Mouse (Mus musculus) left cerebral cortex, adult 8-10 months (tissue): ENCODE results near the gene Coro1b. TPM values are rescaled to one million over a fixed set of nuclear protein-coding genes. Genes with fewer than 3 reads are reported as not detected.

Experiments used
- total RNA-seq, 4 experiments: library from RNA; stranded (reverse); gene quantifications; 2 replicates each; pipeline ENCODE4 v1.2.4; 2022

Coro1b gene
- total RNA-seq, 4 experiments from 2014 or later, result 86.9 to 98.0 (median 92.5) TPM

Other genes with a start within 250 kb of the Coro1b start
- 10 to 100 TPM; 14.9 to 26.1 (median 21.5) TPM for gene Tcirg1, start 241.5 kb upstream of the Coro1b start, total RNA-seq
- gene Ndufs8, start 235.8 kb upstream of the Coro1b start, total RNA-seq, result 100 to 1,000 TPM; 136 to 159 (median 145) TPM
- 1 to 10 TPM; 3.4 to 5.5 (median 5.1) TPM for gene Aldh3b1, start 218.8 kb upstream of the Coro1b start, total RNA-seq
- 10 to 100 TPM; 13.4 to 30.8 (median 20.0) TPM for gene Unc93b1, start 213.4 kb upstream of the Coro1b start, total RNA-seq
- under 1 TPM in 2 of 4 experiments, not detected in 2; 0.44 to 0.50 TPM for gene Aldh3b3, start 190.0 kb upstream of the Coro1b start, total RNA-seq
- gene Aldh3b2, start 176.3 kb upstream of the Coro1b start, total RNA-seq, result 1 to 10 TPM in 1 of 4 experiments, under 1 TPM in 3; 0.80 to 1.3 (median 0.91) TPM
- gene Acy3, start 162.0 kb upstream of the Coro1b start, total RNA-seq, result 1 to 10 TPM; 2.9 to 5.0 (median 4.5) TPM
- not detected for gene Tbx10, start 155.9 kb upstream of the Coro1b start, total RNA-seq
- gene Nudt8, start 148.0 kb upstream of the Coro1b start, total RNA-seq, result 10 to 100 TPM in 1 of 4 experiments, 1 to 10 TPM in 3; 7.4 to 10.5 (median 8.9) TPM
- 1 to 10 TPM in 2 of 4 experiments, under 1 TPM in 2; 0.76 to 1.3 (median 1.1) TPM for gene Gm49405, start 148.0 kb upstream of the Coro1b start, total RNA-seq
- 10 to 100 TPM in 1 of 4 experiments, 1 to 10 TPM in 3; 3.9 to 11.7 (median 4.1) TPM for gene Doc2g, start 145.3 kb upstream of the Coro1b start, total RNA-seq
- gene Ndufv1, start 135.8 kb upstream of the Coro1b start, total RNA-seq, result 100 to 1,000 TPM; 243 to 273 (median 258) TPM
- 100 to 1,000 TPM; 405 to 436 (median 416) TPM for gene Gstp1, start 110.6 kb upstream of the Coro1b start, total RNA-seq
- gene Gstp2, start 102.6 kb upstream of the Coro1b start, total RNA-seq, result 10 to 100 TPM; 43.0 to 73.3 (median 55.7) TPM
- gene Gstp3, start 89.0 kb upstream of the Coro1b start, total RNA-seq, result not detected
- gene Cabp2, start 67.0 kb upstream of the Coro1b start, total RNA-seq, result not detected
- 10 to 100 TPM; 20.2 to 28.9 (median 23.4) TPM for gene Cdk2ap2, start 51.4 kb upstream of the Coro1b start, total RNA-seq
- gene Pitpnm1, start 48.6 kb upstream of the Coro1b start, total RNA-seq, result 100 to 1,000 TPM; 199 to 206 (median 205) TPM
- gene Aip, start 22.8 kb upstream of the Coro1b start, total RNA-seq, result 100 to 1,000 TPM; 120 to 143 (median 134) TPM
- under 1 TPM in 1 of 4 experiments, not detected in 3; 0.08 TPM for gene Gpr152, start 8.8 kb upstream of the Coro1b start, total RNA-seq
- under 1 TPM in 3 of 4 experiments, not detected in 1; 0.17 to 0.37 (median 0.34) TPM for gene Cabp4, start 4.6 kb upstream of the Coro1b start, total RNA-seq
- 1 to 10 TPM; 1.6 to 2.2 (median 1.8) TPM for gene Ptprcap, start 5.0 kb downstream of the Coro1b start, total RNA-seq
- gene Rps6kb2, start 14.7 kb downstream of the Coro1b start, total RNA-seq, result 10 to 100 TPM; 28.6 to 39.6 (median 34.1) TPM
- gene Carns1, start 26.9 kb downstream of the Coro1b start, total RNA-seq, result 10 to 100 TPM; 12.6 to 15.0 (median 13.4) TPM
- 1 to 10 TPM; 1.6 to 3.3 (median 2.7) TPM for gene Tbc1d10c, start 42.7 kb downstream of the Coro1b start, total RNA-seq
- 100 to 1,000 TPM; 310 to 356 (median 326) TPM for gene Ppp1ca, start 43.4 kb downstream of the Coro1b start, total RNA-seq
- gene Rad9a, start 53.0 kb downstream of the Coro1b start, total RNA-seq, result 10 to 100 TPM in 3 of 4 experiments, 1 to 10 TPM in 1; 9.9 to 12.1 (median 11.0) TPM
- 1 to 10 TPM in 2 of 4 experiments, under 1 TPM in 2; 0.65 to 2.4 (median 1.2) TPM for gene Clcf1, start 65.6 kb downstream of the Coro1b start, total RNA-seq
- gene AC109138.7, start 65.7 kb downstream of the Coro1b start, total RNA-seq, result not detected
- 10 to 100 TPM; 16.1 to 23.6 (median 22.1) TPM for gene Pold4, start 83.3 kb downstream of the Coro1b start, total RNA-seq
- gene Ssh3, start 120.6 kb downstream of the Coro1b start, total RNA-seq, result 10 to 100 TPM; 40.6 to 55.7 (median 51.5) TPM
- 10 to 100 TPM; 60.1 to 72.5 (median 69.0) TPM for gene Ankrd13d, start 134.5 kb downstream of the Coro1b start, total RNA-seq
- 100 to 1,000 TPM; 191 to 210 (median 203) TPM for gene Grk2, start 157.6 kb downstream of the Coro1b start, total RNA-seq
- gene Kdm2a, start 249.7 kb downstream of the Coro1b start, total RNA-seq, result 10 to 100 TPM; 70.9 to 80.3 (median 75.2) TPM